Mouse (Mus musculus): ENCODE measurements around the gene Cdkn1b. TPM values are rescaled to one million over a fixed set of nuclear protein-coding genes. Genes with fewer than 3 reads are reported as not detected.

The Cdkn1b gene
- total RNA-seq, 1 experiment from 2014 or later, result 61.3 TPM

- no peak for ATAC-seq (replicated peaks; ENCODE audit: low read depth, poor library complexity, severe bottlenecking)
Observed at GRCm38 (mm10) chr6:134961858-134962517, 41.8 kb downstream of the Cdkn1b start.

GRCm38 (mm10) chr6:134962518-134962893 is 42.3 kb downstream of the Cdkn1b start:
- no peak for ATAC-seq (replicated peaks; ENCODE audit: low read depth, poor library complexity, severe bottlenecking)

GRCm38 (mm10) chr6:134963910-134964309 is 43.7 kb downstream of the Cdkn1b start:
- no peak for ATAC-seq (replicated peaks; ENCODE audit: low read depth, poor library complexity, severe bottlenecking)

- no peak for ATAC-seq (replicated peaks; ENCODE audit: low read depth, poor library complexity, severe bottlenecking)
Observed at GRCm38 (mm10) chr6:134966681-134967080, 46.5 kb downstream of the Cdkn1b start.

GRCm38 (mm10) chr6:134968326-134968725 is 48.1 kb downstream of the Cdkn1b start:
- no peak for ATAC-seq (replicated peaks; ENCODE audit: low read depth, poor library complexity, severe bottlenecking)

GRCm38 (mm10) chr6:134969498-134969897 is 49.3 kb downstream of the Cdkn1b start:
- no peak for ATAC-seq (replicated peaks; ENCODE audit: low read depth, poor library complexity, severe bottlenecking)

GRCm38 (mm10) chr6:134972096-134972495 is 51.9 kb downstream of the Cdkn1b start:
- ATAC-seq (replicated peaks; ENCODE audit: low read depth, poor library complexity, severe bottlenecking), result peak; percentile 69

Other genes with a start within 250 kb of the Cdkn1b start
- 4.9 and 9.5 TPM in 2 replicates for gene Dusp16, start 127.8 kb upstream of the Cdkn1b start, total RNA-seq (2017)
- 5.1 and 11.6 TPM in 2 replicates for gene Crebl2, start 90.2 kb upstream of the Cdkn1b start, total RNA-seq (2017)
- gene Gpr19, start 21.8 kb upstream of the Cdkn1b start, total RNA-seq (2017), result 7.8 and 9.9 TPM in 2 replicates
- gene Apold1, start 61.3 kb downstream of the Cdkn1b start, total RNA-seq (2017), result 0.39 and 0.64 TPM in 2 replicates
- 139 and 149 TPM in 2 replicates for gene Ddx47, start 91.2 kb downstream of the Cdkn1b start, total RNA-seq (2017)
- gene Gprc5a, start 145.2 kb downstream of the Cdkn1b start, total RNA-seq (2017), result 0.15 and 0.69 TPM in 2 replicates
- not detected in 2 replicates for gene Gprc5d, start 197.9 kb downstream of the Cdkn1b start, total RNA-seq (2017)

All from common myeloid progenitor, adult 5-6 weeks (primary cell).